Mouse (Mus musculus): Measurements from ENCODE around the gene Nt5dc1.
A peak's percentile ranks its signal among the peaks of the same experiment; 100 is the strongest.
"Not testable (repeated sequence)": the region's sequence is repeated elsewhere in the genome, so short reads cannot be mapped to it uniquely, and the experiment has no call there.

Gene Nt5dc1

DNA sequence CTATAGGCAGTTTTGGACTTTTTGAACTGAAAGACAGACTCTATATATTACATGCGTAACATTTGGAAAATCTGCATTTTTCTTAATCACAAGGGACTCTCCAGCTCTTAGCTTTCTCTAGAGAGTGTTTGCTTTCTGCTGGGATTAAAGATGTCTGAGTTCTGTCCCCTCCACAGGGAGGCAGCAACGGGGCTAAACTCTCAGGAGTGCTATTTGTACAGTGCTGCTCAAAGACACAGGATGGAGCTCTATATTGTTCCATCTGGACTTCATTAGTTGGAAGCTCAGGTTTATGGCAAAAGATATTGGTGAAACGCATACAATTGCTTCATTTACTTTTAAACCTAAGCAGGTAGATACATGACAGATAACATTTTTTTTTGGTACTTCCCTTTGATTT lies 105.8 kb downstream of the Nt5dc1 start:
- DNase-seq (ENCODE audit: low read depth, low spot score) = no peak

DNA sequence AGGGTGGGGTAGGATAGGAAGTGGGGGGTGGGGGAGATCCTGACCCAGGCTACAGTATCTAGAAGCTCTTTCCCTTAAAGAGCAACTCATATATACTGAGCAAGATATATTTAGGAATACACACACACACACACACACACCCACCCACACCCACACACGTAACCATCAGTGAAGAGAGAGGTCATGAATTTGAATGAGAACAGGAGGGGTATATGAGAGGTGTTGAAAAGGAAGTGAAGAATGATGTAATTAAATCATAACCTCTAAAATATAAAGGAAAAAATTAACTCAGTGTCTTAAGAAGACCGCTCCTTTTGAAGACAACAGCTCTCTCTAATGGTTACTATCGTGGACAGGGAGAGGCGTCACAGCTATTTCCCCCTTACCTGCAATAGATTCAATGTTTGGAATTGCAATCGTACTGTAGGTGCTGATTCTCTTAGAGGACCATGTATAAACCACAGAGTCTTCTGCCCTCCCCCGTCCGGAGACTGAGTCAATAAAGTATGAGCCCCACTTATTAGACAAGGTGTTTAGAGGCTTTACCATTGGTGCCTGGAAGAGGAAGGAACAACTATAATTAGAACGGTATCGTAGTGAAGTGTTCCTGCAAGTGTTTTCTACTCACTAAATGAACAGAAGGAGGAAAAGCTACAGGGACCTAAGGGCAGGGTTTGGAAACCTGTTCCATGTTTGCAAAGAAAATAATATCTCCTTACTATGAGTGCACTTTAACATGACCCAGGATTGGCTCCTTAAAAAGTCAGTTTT lies 108.3 kb downstream of the Nt5dc1 start:
- no peak for DNase-seq (ENCODE audit: low read depth, low spot score)

DNA sequence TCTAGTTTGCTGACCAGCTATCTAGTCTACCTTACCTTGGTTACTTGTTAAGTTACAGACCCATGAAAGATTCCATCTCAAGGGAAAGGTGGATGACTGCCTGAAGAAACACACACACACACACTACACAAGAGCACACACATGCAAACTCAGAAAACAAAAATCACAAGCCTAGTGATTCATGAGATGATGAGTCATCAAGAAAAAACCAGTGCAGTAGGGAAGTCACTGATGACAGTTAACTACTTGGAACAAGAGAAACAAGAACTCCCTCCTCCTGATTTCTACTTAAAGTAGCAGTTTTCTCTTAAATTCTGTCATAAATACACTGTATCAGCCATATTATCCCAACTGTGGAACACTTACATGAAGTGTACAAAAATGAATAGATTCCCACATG lies 111.3 kb downstream of the Nt5dc1 start:
- no peak for DNase-seq (ENCODE audit: low read depth, low spot score)

DNA sequence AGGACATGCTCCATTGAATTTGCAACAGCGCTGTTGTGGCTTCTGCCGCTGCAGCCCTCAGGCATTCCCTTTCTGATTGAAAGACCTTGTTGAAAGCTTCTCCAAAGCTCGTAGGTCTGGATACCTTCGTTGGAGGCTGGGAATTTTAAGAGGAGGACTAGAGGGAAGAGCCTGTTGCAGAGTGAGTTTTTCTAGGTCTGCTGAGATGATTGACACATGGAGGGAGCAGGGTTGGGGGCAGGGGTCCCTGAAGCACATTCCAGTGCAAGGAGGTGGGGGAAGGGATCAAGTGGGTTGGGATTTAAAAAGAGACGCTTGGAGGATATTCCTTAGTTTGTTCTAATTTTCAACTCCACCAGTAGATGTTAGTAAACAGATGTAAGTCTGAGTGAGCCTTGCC lies 118.0 kb downstream of the Nt5dc1 start:
- DNase-seq (ENCODE audit: low read depth, low spot score) = no peak

DNA sequence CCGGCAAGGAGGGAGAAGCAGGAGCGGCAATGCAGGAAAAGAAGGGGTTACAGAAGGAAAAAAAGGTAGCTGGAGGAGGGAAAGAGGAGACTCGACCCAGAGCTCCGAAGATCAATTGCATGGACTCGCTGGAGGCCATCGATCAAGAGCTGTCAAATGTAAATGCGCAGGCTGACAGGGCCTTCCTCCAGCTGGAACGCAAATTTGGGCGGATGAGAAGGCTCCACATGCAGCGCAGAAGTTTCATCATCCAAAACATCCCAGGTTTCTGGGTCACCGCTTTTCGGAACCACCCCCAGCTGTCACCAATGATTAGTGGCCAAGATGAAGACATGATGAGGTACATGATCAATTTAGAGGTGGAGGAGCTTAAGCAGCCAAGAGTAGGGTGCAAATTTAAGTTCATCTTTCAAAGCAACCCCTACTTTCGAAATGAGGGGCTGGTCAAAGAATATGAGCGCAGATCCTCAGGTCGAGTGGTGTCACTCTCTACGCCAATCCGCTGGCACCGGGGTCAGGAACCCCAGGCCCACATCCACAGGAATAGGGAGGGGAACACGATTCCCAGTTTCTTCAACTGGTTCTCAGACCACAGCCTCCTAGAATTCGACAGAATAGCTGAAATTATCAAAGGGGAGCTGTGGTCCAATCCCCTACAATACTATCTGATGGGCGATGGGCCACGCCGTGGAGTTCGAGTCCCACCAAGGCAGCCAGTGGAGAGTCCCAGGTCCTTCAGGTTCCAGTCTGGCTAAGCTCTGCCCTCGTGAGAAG lies 120.2 kb downstream of the Nt5dc1 start:
- DNase-seq (ENCODE audit: low read depth, low spot score) = no peak

DNA sequence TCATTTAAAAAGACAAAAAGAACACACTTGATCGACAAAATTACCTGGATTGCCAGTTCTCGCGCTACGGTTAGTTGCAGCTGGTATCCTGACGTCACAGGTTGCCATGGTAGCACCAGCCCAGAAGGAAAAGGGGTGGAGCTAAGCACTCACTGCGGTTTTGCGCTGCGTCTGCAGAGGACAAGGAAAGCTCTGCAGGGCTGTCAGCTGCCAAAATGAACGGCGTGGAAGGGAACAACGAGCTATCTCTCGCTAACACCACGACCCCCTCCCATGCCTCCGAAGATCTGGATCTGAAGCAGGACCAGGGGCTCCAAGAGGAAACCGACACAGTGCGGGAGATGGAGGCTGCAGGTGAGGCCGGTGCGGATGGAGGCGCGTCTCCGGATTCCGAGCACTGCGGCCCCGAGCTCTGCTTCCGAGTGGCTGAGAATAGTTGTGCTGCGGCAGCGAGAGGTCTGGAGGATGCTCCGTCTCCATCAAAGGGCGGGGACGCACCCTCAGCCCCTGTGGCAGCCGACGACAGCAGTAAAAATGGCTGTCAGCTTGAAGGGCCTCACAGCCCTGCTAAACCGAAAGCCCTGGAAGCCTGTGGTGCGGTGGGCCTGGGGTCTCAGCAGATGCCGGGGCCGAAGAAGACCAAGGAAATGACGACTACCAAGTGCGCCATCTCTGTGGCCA lies 120.9 kb downstream of the Nt5dc1 start, which contains the start of gene Tspyl4:
Tspyl4 (plus strand) TSS at position 144 of the 681 bp plus-strand sequence.
- peak; percentile 97 for DNase-seq (ENCODE audit: low read depth, low spot score)

DNA sequence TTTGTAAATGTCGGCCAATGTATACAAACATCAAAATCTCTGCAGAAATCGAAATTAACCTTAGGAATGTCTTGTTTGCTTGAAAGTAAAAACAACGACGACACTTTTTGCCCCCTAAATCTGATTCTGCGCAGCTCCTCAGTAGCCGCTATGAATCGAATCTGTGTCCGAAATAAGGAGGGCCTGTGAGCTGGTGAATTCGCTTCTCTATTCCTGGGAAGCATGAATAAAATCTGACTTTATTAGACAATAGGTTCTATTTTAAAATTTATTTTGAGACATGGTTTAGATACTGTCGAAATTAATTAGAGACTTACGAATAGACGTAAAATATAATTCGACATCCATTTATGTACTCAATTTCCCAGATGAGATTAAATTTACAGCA lies 121.4 kb downstream of the Nt5dc1 start:
- no peak for DNase-seq (ENCODE audit: low read depth, low spot score)

DNA sequence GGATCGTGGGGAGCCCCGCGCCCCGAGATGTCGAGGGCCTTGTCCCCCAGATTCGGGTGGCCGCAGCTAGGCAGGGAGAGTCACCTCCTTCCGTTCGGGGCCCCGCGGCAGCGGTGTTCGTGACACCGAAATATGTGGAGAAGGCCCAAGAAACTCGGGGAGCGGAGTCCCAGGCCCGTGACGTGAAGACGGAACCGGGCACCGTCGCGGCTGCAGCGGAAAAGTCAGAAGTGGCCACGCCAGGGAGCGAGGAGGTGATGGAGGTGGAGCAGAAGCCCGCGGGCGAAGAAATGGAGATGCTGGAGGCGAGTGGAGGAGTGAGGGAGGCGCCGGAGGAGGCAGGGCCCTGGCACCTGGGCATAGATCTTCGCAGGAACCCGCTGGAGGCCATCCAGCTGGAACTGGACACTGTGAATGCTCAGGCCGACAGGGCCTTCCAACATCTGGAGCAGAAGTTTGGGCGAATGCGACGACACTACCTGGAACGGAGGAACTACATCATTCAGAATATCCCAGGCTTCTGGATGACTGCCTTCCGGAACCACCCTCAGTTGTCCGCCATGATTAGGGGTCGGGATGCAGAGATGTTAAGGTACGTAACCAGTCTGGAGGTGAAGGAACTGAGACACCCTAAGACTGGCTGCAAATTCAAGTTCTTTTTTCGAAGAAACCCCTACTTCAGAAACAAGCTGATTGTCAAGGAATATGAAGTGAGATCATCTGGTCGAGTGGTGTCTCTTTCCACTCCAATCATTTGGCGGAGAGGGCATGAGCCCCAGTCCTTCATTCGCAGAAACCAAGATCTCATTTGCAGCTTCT lies 135.7 kb downstream of the Nt5dc1 start:
- peak; percentile 54 for DNase-seq (ENCODE audit: low read depth, low spot score)

DNA sequence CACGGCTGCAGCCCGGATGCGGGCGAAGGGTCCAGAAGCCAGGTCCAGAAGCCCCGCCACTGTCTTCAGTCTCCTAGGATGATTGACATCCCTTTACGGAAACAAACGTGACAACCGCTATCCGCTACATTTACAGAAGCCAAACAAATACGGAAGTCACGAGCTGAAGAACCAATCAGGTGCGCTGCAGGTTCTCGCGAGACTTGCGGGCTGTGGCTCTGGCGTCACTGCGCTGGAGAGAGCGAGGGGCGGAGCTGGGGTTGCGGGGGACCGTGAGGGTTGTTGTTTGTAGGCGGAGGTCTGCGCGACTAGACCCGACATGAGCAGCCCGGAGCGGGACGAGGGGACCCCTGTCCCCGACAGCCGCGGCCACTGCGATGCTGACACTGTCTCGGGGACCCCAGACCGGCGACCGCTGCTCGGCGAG lies 136.4 kb downstream of the Nt5dc1 start, which contains the start of gene Tspyl1:
Tspyl1 (plus strand) TSS at position 229 of the 427 bp plus-strand sequence.
- DNase-seq (ENCODE audit: low read depth, low spot score) = peak; percentile 98

DNA sequence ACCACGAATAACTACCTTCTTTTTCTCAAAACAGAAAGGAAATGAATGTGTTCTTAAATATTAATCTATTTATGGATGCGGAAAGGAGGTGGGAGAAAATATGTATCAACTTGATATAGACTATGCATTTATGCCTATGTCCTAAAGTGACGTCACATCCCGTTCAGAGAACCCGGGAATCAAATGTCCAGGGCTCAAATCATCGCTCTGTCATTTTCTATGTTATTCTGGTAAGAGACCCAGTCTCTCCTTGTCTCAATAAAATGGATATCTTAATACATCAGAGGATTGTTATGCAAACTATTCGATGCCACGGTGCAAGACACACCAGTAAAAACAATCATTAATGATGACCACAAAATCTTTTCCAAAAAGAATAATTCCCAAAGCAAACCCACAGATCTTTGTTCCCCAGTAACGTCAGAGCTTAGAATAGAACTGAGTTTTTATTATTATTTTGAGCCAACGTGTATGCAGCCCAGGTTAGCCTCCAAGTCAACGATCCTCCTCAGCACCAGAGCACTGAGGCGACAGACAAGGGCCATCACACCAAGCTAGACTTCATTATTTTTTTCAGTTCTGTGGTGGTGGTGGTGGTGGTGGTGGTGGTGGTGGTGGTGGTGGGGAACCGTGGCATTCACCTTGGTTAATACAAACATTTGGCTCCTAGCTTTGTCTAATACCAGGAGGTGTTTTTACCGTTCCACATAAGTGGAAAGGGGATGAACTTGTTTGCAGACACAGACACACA lies 137.0 kb downstream of the Nt5dc1 start:
- no peak for DNase-seq (ENCODE audit: low read depth, low spot score)

DNA sequence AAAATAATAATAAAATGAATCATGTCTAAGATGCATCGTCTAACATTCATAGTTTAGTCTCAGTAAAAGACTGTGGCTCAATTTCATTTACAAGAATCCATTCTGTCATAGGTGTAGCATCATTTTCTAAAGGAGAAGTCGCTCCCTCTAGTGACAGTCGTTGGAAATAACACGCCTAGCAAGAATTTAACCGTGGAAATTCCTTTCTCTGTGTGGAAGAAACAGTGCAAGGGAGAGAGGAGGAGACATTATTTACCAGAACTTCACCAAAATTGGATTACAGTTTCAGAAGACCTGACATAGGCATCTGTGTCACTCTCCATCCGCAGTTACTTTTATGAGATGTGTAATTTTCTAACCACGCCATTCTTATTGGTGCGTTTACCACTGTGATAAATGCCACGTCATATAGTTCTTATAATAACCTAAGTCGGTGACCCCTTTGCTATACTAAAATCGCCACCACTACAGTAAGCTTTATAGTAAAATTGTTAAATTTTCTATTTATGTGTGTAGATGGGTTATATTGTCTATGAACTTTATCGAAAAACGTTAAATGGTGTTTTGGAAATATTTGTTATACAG lies 137.7 kb downstream of the Nt5dc1 start:
- DNase-seq (ENCODE audit: low read depth, low spot score) = peak; percentile 77

DNA sequence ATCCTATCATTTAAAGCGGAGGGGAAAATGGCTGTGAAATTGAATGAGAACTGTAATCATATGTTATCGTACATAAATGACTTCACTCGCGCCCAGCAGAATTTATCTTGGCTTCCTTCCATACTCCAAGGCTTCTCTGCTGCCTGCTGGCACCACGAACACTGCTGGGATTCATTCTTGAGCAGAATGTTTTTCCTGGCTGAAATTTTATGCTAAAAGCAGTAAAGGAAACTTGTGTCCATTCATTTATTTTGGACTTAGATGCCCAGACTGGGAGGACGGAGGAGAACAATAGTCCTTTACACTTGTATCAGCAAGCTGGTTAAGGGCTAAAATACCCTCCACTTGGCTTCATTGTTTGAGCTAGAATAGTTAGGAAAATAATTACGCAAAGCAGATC lies 146.7 kb downstream of the Nt5dc1 start:
- no peak for DNase-seq (ENCODE audit: low read depth, low spot score)

DNA sequence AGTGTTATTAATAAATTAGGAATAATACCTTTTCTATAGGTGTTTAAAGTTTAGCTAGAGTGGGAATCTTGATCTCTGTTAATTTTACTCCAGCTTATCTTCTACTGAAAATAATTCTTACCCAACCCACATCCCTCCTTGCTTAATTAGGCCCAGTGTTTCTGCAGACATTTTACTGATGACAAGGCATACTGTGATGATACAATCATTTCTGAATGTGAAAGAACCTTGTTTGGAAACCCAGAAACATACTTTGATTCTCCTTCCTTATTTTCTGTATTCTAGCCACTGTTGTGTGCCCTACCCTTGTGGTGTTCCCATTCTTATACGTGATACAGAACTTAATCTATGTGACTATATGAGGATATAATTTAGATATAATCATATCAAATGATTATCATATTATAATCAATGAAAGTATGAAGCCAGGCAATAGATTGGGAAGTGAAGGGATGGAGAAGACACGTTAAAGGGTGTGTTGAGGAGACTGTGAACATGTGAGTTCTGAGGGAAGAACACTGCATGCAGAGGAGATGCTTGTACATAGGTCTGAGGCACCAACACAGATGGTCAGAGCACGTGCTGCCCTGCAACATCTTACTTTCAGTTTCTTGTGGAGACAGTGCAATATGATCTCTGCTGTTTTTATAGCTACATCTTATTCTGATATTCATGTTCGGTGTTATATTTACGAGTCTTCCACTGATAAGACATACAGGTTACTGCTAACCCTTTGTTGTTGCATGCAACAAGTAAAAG lies 150.9 kb downstream of the Nt5dc1 start:
- no peak for DNase-seq (ENCODE audit: low read depth, low spot score)

DNA sequence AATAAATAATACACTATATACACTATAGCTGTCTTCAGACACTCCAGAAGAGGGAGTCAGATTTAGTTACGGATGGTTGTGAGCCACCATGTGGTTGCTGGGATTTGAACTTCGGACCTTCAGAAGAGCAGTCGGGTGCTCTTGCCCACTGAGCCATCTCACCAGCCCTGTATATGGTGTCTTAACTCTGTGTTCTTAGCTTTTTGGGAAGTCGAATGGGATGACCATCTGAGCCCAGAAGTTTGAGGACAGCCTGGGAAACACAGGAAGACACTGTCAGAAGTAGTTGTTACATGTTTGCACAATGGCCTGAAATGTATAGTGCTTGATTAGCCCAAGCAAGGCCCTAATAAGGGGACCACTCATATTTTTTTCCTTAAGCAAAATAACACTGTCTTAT lies 153.2 kb downstream of the Nt5dc1 start:
- DNase-seq (ENCODE audit: low read depth, low spot score) = no peak

DNA sequence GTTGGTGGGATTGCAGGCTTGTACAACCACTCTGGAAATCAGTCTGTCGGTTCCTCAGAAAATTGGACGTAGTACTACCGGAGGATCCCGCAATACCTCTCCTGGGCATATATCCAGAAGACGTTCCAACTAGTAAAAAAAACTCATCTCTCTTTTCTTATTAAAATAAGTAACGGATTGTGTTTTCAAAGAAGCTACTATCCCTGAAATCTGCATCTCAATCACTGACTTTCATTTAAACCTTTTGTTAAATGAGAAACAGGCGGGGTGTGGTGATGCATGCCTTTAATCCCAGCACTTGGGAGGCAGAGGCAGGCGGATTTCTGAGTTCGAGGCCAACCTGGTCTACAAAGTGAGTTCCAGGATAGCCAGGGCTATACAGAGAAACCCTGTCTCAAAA lies 165.5 kb downstream of the Nt5dc1 start:
- not testable (repeated sequence) for DNase-seq (ENCODE audit: low read depth, low spot score)

DNA sequence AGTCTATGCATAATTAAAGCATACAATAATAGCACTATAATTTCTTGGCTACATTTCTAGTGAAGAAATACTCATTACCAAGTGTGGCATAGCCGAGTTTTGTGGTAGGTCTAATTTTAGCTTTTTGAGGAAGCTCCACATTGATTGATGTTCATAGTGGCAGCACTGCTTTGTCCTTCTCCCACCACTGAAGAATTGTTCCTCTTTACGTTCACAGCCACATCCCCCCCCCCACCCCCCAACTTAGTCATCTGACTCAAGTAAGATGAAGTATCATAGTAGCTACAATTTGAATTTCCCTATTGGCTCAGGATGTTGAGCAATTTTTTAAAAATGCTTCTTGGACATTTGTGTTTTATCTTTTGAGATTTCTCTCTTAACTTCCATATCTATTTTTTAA lies 168.8 kb downstream of the Nt5dc1 start:
- no peak for DNase-seq (ENCODE audit: low read depth, low spot score)

DNA sequence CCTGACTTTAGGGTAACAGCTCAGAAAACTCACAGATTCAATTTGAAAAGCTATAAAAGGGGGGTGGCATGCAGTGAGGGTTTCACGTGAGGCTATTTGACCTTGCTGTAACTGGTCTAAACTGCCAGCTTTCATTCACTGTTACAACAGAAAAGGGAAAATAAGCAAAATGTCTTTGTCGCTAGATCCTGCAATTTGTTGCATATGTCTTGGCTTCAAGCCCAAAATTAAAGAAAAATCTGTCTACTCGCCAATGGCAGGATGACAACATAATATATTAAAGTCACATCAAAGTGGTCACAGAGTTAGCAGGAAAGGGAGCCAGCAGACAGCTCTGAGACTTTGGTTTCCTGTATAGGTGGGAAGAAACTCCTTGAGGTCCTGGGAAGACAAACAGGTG lies 170.6 kb downstream of the Nt5dc1 start:
- DNase-seq (ENCODE audit: low read depth, low spot score) = no peak

DNA sequence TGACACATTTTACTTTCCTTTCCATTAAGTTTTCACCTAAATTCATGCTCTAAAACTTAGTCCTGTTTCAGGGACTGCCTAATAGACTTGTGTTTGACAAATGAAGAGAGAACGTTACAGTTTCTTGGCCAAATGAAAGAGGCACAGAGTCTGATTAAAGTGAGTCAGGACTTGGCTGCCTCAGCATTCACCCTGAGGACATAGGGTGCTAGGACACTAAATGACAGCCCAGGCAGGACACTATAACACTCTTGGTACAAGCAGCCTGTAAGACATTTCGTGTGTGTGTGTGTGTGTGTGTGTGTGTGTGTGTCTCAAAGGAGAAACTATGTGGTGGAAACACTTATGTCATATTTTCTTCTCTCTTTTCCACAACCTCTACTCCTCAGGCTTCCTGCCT lies 172.2 kb downstream of the Nt5dc1 start:
- no peak for DNase-seq (ENCODE audit: low read depth, low spot score)

DNA sequence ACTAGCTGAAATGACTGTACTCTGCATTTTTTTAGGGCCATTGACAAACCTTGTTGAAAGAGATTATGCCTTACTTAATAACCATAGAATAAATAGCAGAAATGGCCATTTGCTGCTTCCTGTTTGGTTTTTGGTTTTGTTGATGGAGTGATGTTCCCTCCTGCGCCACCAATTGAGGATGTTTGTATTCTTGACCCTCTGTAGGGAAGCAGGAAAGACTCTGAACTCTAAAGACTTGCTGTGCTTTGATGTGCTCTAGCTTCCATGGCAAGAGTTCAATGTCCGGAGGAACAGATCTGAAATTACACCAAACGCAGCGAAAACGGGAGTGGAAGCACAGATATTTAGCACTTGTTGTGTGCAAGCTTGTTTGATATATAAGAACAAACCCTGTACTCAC lies 173.6 kb downstream of the Nt5dc1 start:
- no peak for DNase-seq (ENCODE audit: low read depth, low spot score)

DNA sequence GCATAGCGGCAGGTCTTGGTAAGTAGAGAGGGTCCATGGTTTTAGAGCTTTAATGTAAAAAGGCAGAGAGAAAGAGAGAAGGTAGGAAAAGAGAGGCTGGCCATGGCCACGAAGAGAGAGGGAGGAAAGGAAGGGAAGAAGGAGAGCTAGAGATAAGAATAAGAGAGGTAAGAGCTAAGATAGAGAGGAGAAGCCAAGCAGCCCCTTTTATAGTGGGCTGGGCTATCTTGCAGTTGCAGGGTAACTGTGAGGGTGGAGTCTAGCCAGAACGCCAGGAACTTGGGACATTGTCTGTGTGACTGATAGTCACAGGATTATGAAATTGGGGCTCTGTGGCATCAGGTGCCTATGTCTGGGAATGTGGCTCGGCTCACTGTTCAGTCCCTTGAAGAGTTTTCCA lies 179.8 kb downstream of the Nt5dc1 start:
- no peak for DNase-seq (ENCODE audit: low read depth, low spot score)

Measured in CD4-positive helper T cell, adult 2 months (primary cell).